Mouse (Mus musculus) CH12.LX (cell line): ENCODE measurements around the gene Mogat2. TPM values are rescaled to one million over a fixed set of nuclear protein-coding genes. Genes with fewer than 3 reads are reported as not detected.

Experiments used
- DNase-seq: peaks from one replicate; pipeline ENCODE4 v3.0.0-alpha.2; 2013; ENCODE audit errors: extremely low read depth
- H3K27ac ChIP-seq: 2 replicates; pipeline ENCODE4 v1.5.1; 2012; ENCODE audit warnings: low read depth, mild to moderate bottlenecking, control low read depth, moderate library complexity; ENCODE audit not compliant: insufficient read depth
- H3K27me3 ChIP-seq: replicated peaks from 2 replicates; pipeline ENCODE3; 2012; ENCODE audit warnings: inconsistent platforms
- H3K36me3 ChIP-seq, 2 experiments: replicated peaks in 1 of 2; 2 replicates each; pipeline versions ENCODE3 to v1.6.1; 2012; ENCODE audit warnings: inconsistent platforms in 1 of 2, low read length in 1 of 2, mild to moderate bottlenecking in 1 of 2, mixed read lengths in 1 of 2, moderate library complexity in 1 of 2; ENCODE audit not compliant: control insufficient read depth in 1 of 2, insufficient read depth in 1 of 2
- H3K4me1 ChIP-seq, 2 experiments: 2 replicates each; pipeline ENCODE4 v1.6.1; 2012; ENCODE audit warnings: inconsistent platforms in 1 of 2, moderate library complexity in 1 of 2; ENCODE audit not compliant: insufficient read depth in 2 of 2, control insufficient read depth in 1 of 2
- H3K4me2 ChIP-seq: 2 replicates; pipeline ENCODE4 v1.6.1; 2012; ENCODE audit warnings: low read depth, mild to moderate bottlenecking, control low read depth; ENCODE audit not compliant: poor library complexity, insufficient read depth, severe bottlenecking
- H3K4me3 ChIP-seq, 3 experiments: fragments of 150-350 bp in 1 of 3; sonication (generic) in 1 of 3; replicated peaks in 1 of 3; 2 replicates each; pipeline versions ENCODE3 to v1.5.1; 2011 to 2012; ENCODE audit warnings: low read depth in 2 of 3, low read length in 2 of 3, mild to moderate bottlenecking in 2 of 3, moderate library complexity in 2 of 3, control low read depth in 1 of 3, improper control_type of control experiment in 1 of 3, inconsistent platforms in 1 of 3, mixed read lengths in 1 of 3; ENCODE audit not compliant: poor library complexity in 1 of 3
- H3K79me2 ChIP-seq: replicated peaks from 2 replicates; pipeline ENCODE4 v1.6.1; 2012; ENCODE audit warnings: mild to moderate bottlenecking, moderate library complexity; ENCODE audit not compliant: control insufficient read depth, poor library complexity, insufficient read depth, severe bottlenecking; ENCODE audit errors: extremely low read depth
- H3K9ac ChIP-seq: 2 replicates; pipeline ENCODE4 v1.6.1; 2012; ENCODE audit warnings: low read depth, mild to moderate bottlenecking, control low read depth, moderate library complexity; ENCODE audit not compliant: insufficient read depth
- H3K9me3 ChIP-seq: replicated peaks from 2 replicates; pipeline ENCODE3; 2012; ENCODE audit warnings: low read length, inconsistent platforms, mixed read lengths
- CTCF ChIP-seq, 2 experiments: IDR thresholded peaks in 1 of 2; conservative IDR thresholded peaks in 1 of 2; 2 replicates each; pipeline ENCODE4 v1.5.1; 2011 to 2012; ENCODE audit warnings: low read depth in 2 of 2, low read length in 2 of 2, improper control_type of control experiment in 1 of 2, inconsistent platforms in 1 of 2, mild to moderate bottlenecking in 1 of 2, moderate library complexity in 1 of 2
- ELF1 ChIP-seq: IDR thresholded peaks from 2 replicates; pipeline ENCODE4 v1.6.1; 2014; ENCODE audit warnings: low read depth, mild to moderate bottlenecking, inconsistent platforms, low read length, improper control_type of control experiment
- EP300 ChIP-seq: IDR thresholded peaks from 2 replicates; pipeline ENCODE4 v1.6.1; 2011; ENCODE audit warnings: low read length, improper control_type of control experiment
- GABPA ChIP-seq: IDR thresholded peaks from 2 replicates; pipeline ENCODE4 v1.6.1; 2012; ENCODE audit warnings: low read depth, low read length, improper control_type of control experiment, inconsistent platforms; ENCODE audit not compliant: insufficient replicate concordance
- JUN ChIP-seq: IDR thresholded peaks from 2 replicates; pipeline ENCODE4 v1.6.1; 2011; ENCODE audit warnings: low read depth, mild to moderate bottlenecking, low read length, improper control_type of control experiment, moderate library complexity; ENCODE audit not compliant: insufficient read depth
- MAFK ChIP-seq: IDR thresholded peaks from 2 replicates; pipeline ENCODE4 v1.6.1; 2011; ENCODE audit warnings: low read length, improper control_type of control experiment; ENCODE audit not compliant: insufficient replicate concordance
- POLR2A ChIP-seq: IDR thresholded peaks from 2 replicates; pipeline ENCODE4 v1.6.1; 2011; ENCODE audit warnings: low read depth, mild to moderate bottlenecking, improper control_type of control experiment, low read length
- RAD21 ChIP-seq: IDR thresholded peaks from 2 replicates; pipeline ENCODE4 v1.6.1; 2011; ENCODE audit warnings: low read depth, mild to moderate bottlenecking, low read length, improper control_type of control experiment, moderate library complexity
- SIN3A ChIP-seq: IDR thresholded peaks from 2 replicates; pipeline ENCODE4 v1.6.1; 2012; ENCODE audit warnings: low read length, improper control_type of control experiment, inconsistent platforms
- ZC3H11A ChIP-seq: IDR thresholded peaks from 2 replicates; pipeline ENCODE4 v1.6.1; 2012; ENCODE audit warnings: low read depth, mild to moderate bottlenecking, inconsistent platforms, low read length, improper control_type of control experiment
- dilution Hi-C: fragments of 300-500 bp; cut with MboI; formaldehyde crosslinking; loops from 2 replicates; pipeline ENCODE4 v1.14.3; 2020; ENCODE audit warnings: low sequenced_read_pairs; ENCODE audit not compliant: extremely low pct_unique_long_range_greater_than_20kb, extremely low pct_ligation_motif_present
- in situ Hi-C: fragments of 300-500 bp; cut with MboI; formaldehyde crosslinking; loops from 3 replicates; pipeline ENCODE4 v1.14.3; 2019; ENCODE audit warnings: low sequenced_read_pairs, low pct_ligation_motif_present, low pct_unique_long_range_greater_than_20kb, mixed read lengths
- polyA plus RNA-seq: library from polyadenylated mRNA; unstranded; fragments of >175 nt; gene quantifications from 2 replicates; pipeline ENCODE4 v1.2.1, GENCODE M21; 2012; ENCODE audit warnings: low read depth; ENCODE audit not compliant: insufficient read length
- total RNA-seq, 2 experiments: library from RNA; depleted of rRNA; stranded (reverse); fragments of 300-350 nt in 1 of 2; fragments of >200 nt in 1 of 2; gene quantifications; 2 replicates each; pipeline ENCODE4 v1.2.3; 2012 to 2014

The Mogat2 gene
- total and polyA plus RNA-seq, 3 experiments, result not detected

- in situ Hi-C loops, result no loop called here
- H3K9me3 ChIP-seq, result no peaks in the 10 kb centered on the region
- TF ChIP-seq POLR2A (no peak), JUN (no peak), ELF1 (no peak), CTCF (conservative IDR thresholded peaks at IDR 0.05 in 1 of 2, IDR thresholded peaks at IDR 0.05 in 1 of 2; ENCODE audit: low read depth in 2 of 2, low read length in 2 of 2) (no peak), SIN3A (no peak), ZC3H11A (no peak)
- H3K27ac ChIP-seq, result no peak overlapping the region
- no peak overlapping the region for H3K4me2 ChIP-seq
- H3K27me3 ChIP-seq, result peaks cover 9% of the 10 kb centered on the region
- no peak for DNase-seq
- no peak overlapping the region for H3K4me3 ChIP-seq
- H3K36me3 ChIP-seq, result no peaks in the 10 kb centered on the region
- H3K9ac ChIP-seq, result no peak overlapping the region
- peaks cover 0 to 6% of the 10 kb centered on the region in 2 experiments; a peak in 2 of 4 replicates for H3K4me1 ChIP-seq
- dilution Hi-C loops, result no loop called here
- no peaks in the 10 kb centered on the region for H3K79me2 ChIP-seq
Measured at GRCm38 (mm10) chr7:99174006-99174405, 64.4 kb downstream of the Mogat2 start.

DNA sequence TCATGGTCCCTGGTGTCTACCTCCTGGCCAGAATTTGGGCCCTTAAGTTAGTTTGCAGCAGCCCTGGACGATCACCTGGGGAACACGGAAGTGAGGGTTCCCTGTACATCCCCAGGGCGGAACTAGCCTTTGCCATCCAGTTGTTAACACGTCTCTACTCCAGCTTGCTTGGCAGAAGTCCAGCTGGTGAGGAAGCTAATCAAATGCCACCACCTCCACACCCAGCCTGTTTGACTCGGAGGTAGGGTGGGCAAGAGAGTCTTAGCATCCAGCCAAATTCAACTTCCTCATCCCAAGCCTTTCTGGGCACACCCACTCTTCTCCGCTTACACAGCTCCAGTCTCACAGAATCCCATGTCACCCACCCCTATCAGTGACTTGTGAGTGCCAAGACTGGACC, 65.5 kb downstream of the Mogat2 start:
- Histone ChIP-seq H3K27me3 (peaks cover 8% of the 10 kb centered on the region), H3K79me2 (no peaks in the 10 kb centered on the region), H3K9me3 (no peaks in the 10 kb centered on the region), H3K4me3 (no peak overlapping the region), H3K36me3 (no peaks in the 10 kb centered on the region), H3K27ac (no peak overlapping the region)
- dilution Hi-C loops, result no loop called here
- TF ChIP-seq GABPA (no peak), EP300 (no peak), MAFK (no peak)
- TF ChIP-seq, all 38 proteins: peak for 0
- in situ Hi-C loops, result no loop called here
- H3K4me1 ChIP-seq, result peaks cover 0 to 17% of the 10 kb centered on the region in 2 experiments; a peak in 2 of 4 replicates
- no peak overlapping the region for H3K9ac ChIP-seq
- no peak for DNase-seq
- no peak overlapping the region for H3K4me2 ChIP-seq

GRCm38 (mm10) chr7:99171730-99172463, 66.5 kb downstream of the Mogat2 start:
- no peak for DNase-seq
- no peaks in the 10 kb centered on the region for H3K9me3 ChIP-seq
- H3K4me2 ChIP-seq, result no peak overlapping the region
- no peaks in the 10 kb centered on the region for H3K36me3 ChIP-seq
- no peak overlapping the region for H3K9ac ChIP-seq
- H3K27me3 ChIP-seq, result peaks cover 3% of the 10 kb centered on the region
- no peaks in the 10 kb centered on the region for H3K79me2 ChIP-seq
- in situ Hi-C loops, result no loop called here
- no peak for TF ChIP-seq RAD21
- TF ChIP-seq, all 38 proteins: peak for 0
- no peak overlapping the region for H3K4me3 ChIP-seq
- peaks cover 0 to 24% of the 10 kb centered on the region in 2 experiments; a peak in 2 of 4 replicates for H3K4me1 ChIP-seq
- H3K27ac ChIP-seq, result no peak overlapping the region
- dilution Hi-C loops, result no loop called here
